Mouse (Mus musculus): ENCODE results near the gene Dpf1.

GRCm38 (mm10) chr7:29340247-29340646 lies 36.5 kb downstream of the Dpf1 start:
- no peak for TF ChIP-seq CTCF (IDR thresholded peaks at IDR 0.05; ENCODE audit: low read depth, low read length)
- no peak for TF ChIP-seq POLR2AphosphoS5 (IDR thresholded peaks at IDR 0.05; ENCODE audit: insufficient replicate concordance, low read depth, low read length)
- no peak for TF ChIP-seq GATA1 (IDR thresholded peaks at IDR 0.05; ENCODE audit: borderline replicate concordance, low read length)

Measured in G1E (cell line).